Mouse (Mus musculus) CH12.LX (cell line): ENCODE results near the gene Lrrc4b.

ENCODE experiments used
- MEF2A ChIP-seq: IDR thresholded peaks from 2 replicates; pipeline ENCODE4 v1.6.1; 2014; ENCODE audit warnings: low read depth, mild to moderate bottlenecking, inconsistent platforms, low read length, improper control_type of control experiment, borderline replicate concordance
- POLR2A ChIP-seq: IDR thresholded peaks from 2 replicates; pipeline ENCODE4 v1.6.1; 2011; ENCODE audit warnings: low read depth, mild to moderate bottlenecking, improper control_type of control experiment, low read length
- TCF12 ChIP-seq: IDR thresholded peaks from 2 replicates; pipeline ENCODE4 v1.6.1; 2014; ENCODE audit warnings: low read depth, mild to moderate bottlenecking, inconsistent platforms, low read length, improper control_type of control experiment

DNA sequence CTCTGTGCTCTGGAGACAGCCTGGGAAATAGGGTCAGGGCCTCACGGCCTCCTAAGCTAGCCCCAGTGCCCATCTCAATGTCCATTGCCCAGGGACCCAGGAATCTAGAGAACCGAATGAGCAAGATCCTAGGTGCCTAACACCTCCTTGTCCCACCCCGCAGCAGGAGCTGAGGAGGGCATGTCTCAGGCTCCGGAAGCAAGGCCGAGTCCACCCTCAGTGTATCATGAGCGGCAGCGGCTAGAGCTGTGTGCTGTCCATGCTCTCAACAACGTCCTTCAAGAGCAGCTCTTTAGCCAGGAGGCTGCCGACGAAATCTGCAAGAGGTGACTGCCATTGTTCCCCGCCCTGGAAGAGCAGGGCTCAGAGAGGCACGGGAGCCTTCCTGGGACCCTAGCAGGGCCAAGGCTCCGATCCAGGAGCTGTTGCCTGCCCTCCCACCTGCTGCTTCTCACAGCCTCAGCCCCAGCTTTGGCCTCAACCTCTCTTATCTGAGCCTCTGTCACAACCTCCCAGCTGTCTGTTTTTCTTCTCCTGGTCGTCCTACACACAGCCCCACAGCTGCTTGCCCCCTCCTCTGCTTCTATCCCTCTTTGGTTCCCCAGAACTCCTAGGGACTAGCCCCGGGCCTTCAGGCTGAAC is 39.9 kb downstream of the Lrrc4b start:
- TF ChIP-seq POLR2A: no peak
- TF ChIP-seq MEF2A: no peak
- no peak for TF ChIP-seq TCF12
